Mouse (Mus musculus) kidney, embryonic 15.5 days (tissue): ENCODE measurements around the gene Cemip2. TPM values are rescaled to one million over a fixed set of nuclear protein-coding genes. Genes with fewer than 3 reads are reported as not detected.

Experiments
- ATAC-seq: fragments of 200-750 bp; cut with Nextera tagmentation; replicated peaks from 2 replicates; pipeline ENCODE4 v1.8.0; 2017; ENCODE audit warnings: moderate TSS enrichment; ENCODE audit not compliant: low FRiP score
- H3K27ac ChIP-seq: fragments of 300-500 bp; sonication (generic); 2 replicates; pipeline ENCODE4 v1.5.1; 2015; ENCODE audit warnings: mild to moderate bottlenecking, inconsistent platforms
- H3K27me3 ChIP-seq: fragments of 300-500 bp; sonication (generic); 2 replicates; pipeline ENCODE4 v1.6.1; 2015; ENCODE audit warnings: inconsistent platforms
- H3K36me3 ChIP-seq: fragments of 300-500 bp; sonication (generic); 2 replicates; pipeline ENCODE4 v1.6.1; 2015; ENCODE audit warnings: inconsistent platforms
- H3K4me1 ChIP-seq: fragments of 300-500 bp; sonication (generic); 2 replicates; pipeline ENCODE4 v1.6.1; 2015; ENCODE audit warnings: inconsistent platforms
- H3K4me2 ChIP-seq: fragments of 300-500 bp; sonication (generic); 2 replicates; pipeline ENCODE4 v1.6.1; 2015; ENCODE audit warnings: moderate library complexity, mild to moderate bottlenecking, inconsistent platforms
- H3K4me3 ChIP-seq: fragments of 300-500 bp; sonication (generic); replicated peaks from 2 replicates; pipeline ENCODE4 v1.5.1; 2015; ENCODE audit warnings: mild to moderate bottlenecking, inconsistent platforms
- H3K9ac ChIP-seq: fragments of 300-500 bp; sonication (generic); 2 replicates; pipeline ENCODE4 v1.6.1; 2015; ENCODE audit warnings: mild to moderate bottlenecking, inconsistent platforms
- H3K9me3 ChIP-seq: fragments of 300-500 bp; sonication (generic); replicated peaks from 2 replicates; pipeline ENCODE4 v1.6.1; 2016; ENCODE audit warnings: inconsistent platforms
- WGBS: fragments of 180-500 bp; shearing (Covaris S2); methylation state at CpG from one replicate; pipeline ENCODE4 v1.1.7; 2015; ENCODE audit warnings: mixed read lengths; 5-methylcytosine and 5-hydroxymethylcytosine counted together
- polyA plus RNA-seq: library from polyadenylated mRNA; unstranded; fragments of >200 nt; fragmentation: Nextera tagmentation; extraction: Ambion mirVana; gene quantifications from 2 replicates; pipeline ENCODE4 v1.2.1, GENCODE M21; 2015

The Cemip2 gene
- polyA plus RNA-seq, 1 experiment from 2014 or later, result 24.5 TPM

GRCm38 (mm10) chr19:21781066-21781786 is 3.1 kb downstream of the Cemip2 start:
- 35% methylated on average over 7 of the region's 7 CpGs for WGBS
- H3K4me2 ChIP-seq, result peak overlapping the region; percentile 67
- 0 out of 2 replicates have a peak overlapping the region, but pooled peaks have one; percentile 91 for H3K4me3 ChIP-seq

GRCm38 (mm10) chr19:21781787-21782432 is 3.8 kb downstream of the Cemip2 start:
- Histone ChIP-seq H3K27me3 (no peaks in the 10 kb centered on the region), H3K4me2 (peak overlapping the region; percentile 67), H3K9ac (no peak overlapping the region), H3K36me3 (no peaks in the 10 kb centered on the region), H3K4me3 (0 out of 2 replicates have a peak overlapping the region, but pooled peaks have one; percentile 91), H3K27ac (peak overlapping the region; percentile 46), H3K4me1 (peaks cover 70% of the 10 kb centered on the region), H3K9me3 (no peaks in the 10 kb centered on the region)
- 20% methylated on average over 12 of the region's 12 CpGs for WGBS
- no peak for ATAC-seq

More at GRCm38 (mm10) chr19:21781066-21781786, 3.1 kb downstream of the Cemip2 start:
- no peaks in the 10 kb centered on the region for H3K36me3 ChIP-seq
- no peaks in the 10 kb centered on the region for H3K27me3 ChIP-seq
- no peak overlapping the region for H3K9ac ChIP-seq
- H3K4me1 ChIP-seq, result peaks cover 70% of the 10 kb centered on the region
- H3K27ac ChIP-seq, result peak overlapping the region; percentile 46
- no peak for ATAC-seq
- H3K9me3 ChIP-seq, result no peaks in the 10 kb centered on the region

GRCm38 (mm10) chr19:21783717-21784116 is 5.6 kb downstream of the Cemip2 start:
- 74% methylated on average over 3 of the region's 3 CpGs for WGBS
- Histone ChIP-seq H3K27me3 (no peaks in the 10 kb centered on the region), H3K9me3 (no peaks in the 10 kb centered on the region), H3K27ac (peak overlapping the region; percentile 72; the same call in 1 of the 2 replicates), H3K4me2 (no peak overlapping the region), H3K9ac (no peak overlapping the region), H3K36me3 (no peaks in the 10 kb centered on the region), H3K4me1 (peaks cover 63% of the 10 kb centered on the region), H3K4me3 (no peak overlapping the region)
- no peak for ATAC-seq

GRCm38 (mm10) chr19:21784331-21785131 is 6.4 kb downstream of the Cemip2 start:
- H3K36me3 ChIP-seq, result no peaks in the 10 kb centered on the region
- no peak overlapping the region for H3K9ac ChIP-seq
- ATAC-seq, result peak; percentile 67
- H3K27ac ChIP-seq, result peak overlapping the region; percentile 72
- WGBS, result 20% methylated on average over 8 of the region's 8 CpGs
- peak overlapping the region; percentile 31; the same call in 1 of the 2 replicates for H3K4me2 ChIP-seq
- no peaks in the 10 kb centered on the region for H3K9me3 ChIP-seq
- H3K4me1 ChIP-seq, result peaks cover 60% of the 10 kb centered on the region
- H3K27me3 ChIP-seq, result no peaks in the 10 kb centered on the region
- no peak overlapping the region for H3K4me3 ChIP-seq

- Histone ChIP-seq H3K4me1 (peaks cover 60% of the 10 kb centered on the region), H3K36me3 (no peaks in the 10 kb centered on the region), H3K9ac (no peak overlapping the region), H3K4me2 (0 out of 2 replicates have a peak overlapping the region, but pooled peaks have one; percentile 31), H3K27ac (peak overlapping the region; percentile 72), H3K9me3 (no peaks in the 10 kb centered on the region), H3K27me3 (no peaks in the 10 kb centered on the region), H3K4me3 (no peak overlapping the region)
- no peak for ATAC-seq
- 16% methylated on average over 3 of the region's 3 CpGs for WGBS
Observed at GRCm38 (mm10) chr19:21785132-21785528, 7.0 kb downstream of the Cemip2 start.

- Histone ChIP-seq H3K9ac (no peak overlapping the region), H3K4me1 (peaks cover 43% of the 10 kb centered on the region), H3K4me3 (no peak overlapping the region), H3K9me3 (no peaks in the 10 kb centered on the region), H3K27me3 (no peaks in the 10 kb centered on the region), H3K27ac (no peak overlapping the region), H3K4me2 (no peak overlapping the region), H3K36me3 (no peaks in the 10 kb centered on the region)
- WGBS, result 85% methylated on average over 6 of the region's 6 CpGs
- no peak for ATAC-seq
Observed at GRCm38 (mm10) chr19:21787004-21787480, 8.9 kb downstream of the Cemip2 start.

- 46% methylated on average over 8 of the region's 8 CpGs for WGBS
- no peaks in the 10 kb centered on the region for H3K9me3 ChIP-seq
- H3K27ac ChIP-seq, result no peak overlapping the region
- peaks cover 15% of the 10 kb centered on the region for H3K36me3 ChIP-seq
- H3K4me1 ChIP-seq, result peaks cover 29% of the 10 kb centered on the region
- ATAC-seq, result no peak
- H3K27me3 ChIP-seq, result no peaks in the 10 kb centered on the region
- no peak overlapping the region for H3K4me2 ChIP-seq
- no peak overlapping the region for H3K4me3 ChIP-seq
- H3K9ac ChIP-seq, result no peak overlapping the region
Observed at GRCm38 (mm10) chr19:21788999-21789398, 10.9 kb downstream of the Cemip2 start.

- H3K27ac ChIP-seq, result no peak overlapping the region
- no peak overlapping the region for H3K9ac ChIP-seq
- no peak overlapping the region for H3K4me3 ChIP-seq
- H3K4me2 ChIP-seq, result no peak overlapping the region
- 35% methylated on average over 6 of the region's 6 CpGs for WGBS
- no peaks in the 10 kb centered on the region for H3K9me3 ChIP-seq
- H3K36me3 ChIP-seq, result peaks cover 22% of the 10 kb centered on the region
- ATAC-seq, result no peak
- H3K4me1 ChIP-seq, result peaks cover 23% of the 10 kb centered on the region
- no peaks in the 10 kb centered on the region for H3K27me3 ChIP-seq
Observed at GRCm38 (mm10) chr19:21789676-21790075, 11.5 kb downstream of the Cemip2 start.

- no peak for ATAC-seq
- H3K4me3 ChIP-seq, result no peak overlapping the region
- H3K27ac ChIP-seq, result no peak overlapping the region
- H3K9ac ChIP-seq, result no peak overlapping the region
- peaks cover 36% of the 10 kb centered on the region for H3K36me3 ChIP-seq
- H3K27me3 ChIP-seq, result no peaks in the 10 kb centered on the region
- H3K4me2 ChIP-seq, result no peak overlapping the region
- H3K4me1 ChIP-seq, result peaks cover 14% of the 10 kb centered on the region; the same call in 1 of the 2 replicates
- WGBS, result 87% methylated on average over 3 of the region's 3 CpGs
- no peaks in the 10 kb centered on the region for H3K9me3 ChIP-seq
Observed at GRCm38 (mm10) chr19:21791386-21791785, 13.2 kb downstream of the Cemip2 start.

- H3K9ac ChIP-seq, result no peak overlapping the region
- WGBS, result 93% methylated on average over 4 of the region's 4 CpGs
- peaks cover 39% of the 10 kb centered on the region for H3K36me3 ChIP-seq
- no peaks in the 10 kb centered on the region for H3K9me3 ChIP-seq
- no peak overlapping the region for H3K27ac ChIP-seq
- no peak overlapping the region for H3K4me2 ChIP-seq
- no peak for ATAC-seq
- no peak overlapping the region for H3K4me3 ChIP-seq
- H3K27me3 ChIP-seq, result no peaks in the 10 kb centered on the region
- peaks cover 14% of the 10 kb centered on the region; the same call in 1 of the 2 replicates for H3K4me1 ChIP-seq
Observed at GRCm38 (mm10) chr19:21791826-21792225, 13.7 kb downstream of the Cemip2 start.

- H3K36me3 ChIP-seq, result peaks cover 42% of the 10 kb centered on the region
- H3K27ac ChIP-seq, result no peak overlapping the region
- H3K27me3 ChIP-seq, result no peaks in the 10 kb centered on the region
- no peak overlapping the region for H3K4me3 ChIP-seq
- WGBS, result 91% methylated on average over 26 of the region's 26 CpGs
- no peak for ATAC-seq
- peaks cover 14% of the 10 kb centered on the region; the same call in 1 of the 2 replicates for H3K4me1 ChIP-seq
- H3K9ac ChIP-seq, result no peak overlapping the region
- H3K9me3 ChIP-seq, result no peaks in the 10 kb centered on the region
- no peak overlapping the region for H3K4me2 ChIP-seq
Observed at GRCm38 (mm10) chr19:21792587-21793175, 14.5 kb downstream of the Cemip2 start.
